Mouse (Mus musculus): ENCODE measurements around the gene Sacs.

The Sacs gene

GRCm38 (mm10) chr14:61160920-61161319 is 22.7 kb downstream of the Sacs start:
- no peak for DNase-seq (ENCODE audit: low read depth, low spot score)

GRCm38 (mm10) chr14:61161367-61162334 is 23.4 kb downstream of the Sacs start:
- DNase-seq (ENCODE audit: low read depth, low spot score), result no peak

DNA sequence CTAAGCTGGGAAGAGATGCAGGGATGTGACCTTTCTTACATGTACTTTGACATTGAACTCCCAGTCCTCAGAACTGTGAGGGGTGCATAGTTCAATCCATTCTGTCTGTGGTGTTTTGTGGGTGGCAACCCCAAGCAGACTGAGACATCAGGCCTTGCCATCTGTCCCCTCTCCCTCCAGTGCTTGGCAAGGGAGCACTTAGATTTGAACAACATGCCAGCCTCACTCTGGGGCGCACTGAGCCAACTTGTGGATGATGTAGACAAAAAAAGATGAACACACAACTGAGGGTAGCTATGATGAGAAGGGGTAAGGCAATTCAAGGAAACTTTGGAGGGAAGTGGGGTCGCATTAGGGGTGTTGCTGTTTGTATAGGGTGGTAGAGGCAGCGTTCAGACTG is 26.2 kb downstream of the Sacs start:
- DNase-seq (ENCODE audit: low read depth, low spot score), result no peak

GRCm38 (mm10) chr14:61165929-61166328 is 27.7 kb downstream of the Sacs start:
- DNase-seq (ENCODE audit: low read depth, low spot score), result no peak

GRCm38 (mm10) chr14:61171261-61171970 is 33.2 kb downstream of the Sacs start:
- no peak for DNase-seq (ENCODE audit: low read depth, low spot score)

DNA sequence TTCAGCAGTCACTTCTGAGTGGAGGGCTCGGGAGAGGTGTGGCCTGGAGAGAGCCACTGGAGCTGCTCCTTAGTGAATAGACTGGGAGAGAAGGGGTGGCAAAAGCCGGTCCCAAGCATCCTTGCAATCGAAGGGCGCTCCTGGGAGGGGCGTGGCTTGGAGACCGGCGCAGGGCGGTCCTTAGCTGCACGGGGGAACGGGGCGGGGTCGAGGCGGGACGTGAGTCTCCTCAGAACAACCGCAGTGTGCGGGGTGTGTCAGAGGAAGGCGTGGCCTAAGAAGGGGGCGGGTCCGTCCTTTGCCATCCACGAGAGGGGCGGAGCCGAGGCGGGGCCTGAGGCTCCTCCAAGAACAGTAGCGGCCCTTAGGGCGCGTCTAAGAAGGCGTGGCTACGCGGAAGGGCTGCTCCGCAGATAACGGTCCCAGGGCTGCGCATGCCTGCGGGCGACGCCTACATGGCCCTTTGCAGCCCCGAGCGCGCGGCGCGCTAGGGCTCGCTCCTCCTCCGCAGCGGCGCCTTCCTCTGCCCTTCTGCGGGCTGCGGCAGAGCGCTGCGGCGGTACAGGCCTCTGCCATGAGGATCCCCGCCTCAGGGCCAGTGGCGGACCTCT is 34.4 kb downstream of the Sacs start:
- peak; percentile 99 for DNase-seq (ENCODE audit: low read depth, low spot score)

DNA sequence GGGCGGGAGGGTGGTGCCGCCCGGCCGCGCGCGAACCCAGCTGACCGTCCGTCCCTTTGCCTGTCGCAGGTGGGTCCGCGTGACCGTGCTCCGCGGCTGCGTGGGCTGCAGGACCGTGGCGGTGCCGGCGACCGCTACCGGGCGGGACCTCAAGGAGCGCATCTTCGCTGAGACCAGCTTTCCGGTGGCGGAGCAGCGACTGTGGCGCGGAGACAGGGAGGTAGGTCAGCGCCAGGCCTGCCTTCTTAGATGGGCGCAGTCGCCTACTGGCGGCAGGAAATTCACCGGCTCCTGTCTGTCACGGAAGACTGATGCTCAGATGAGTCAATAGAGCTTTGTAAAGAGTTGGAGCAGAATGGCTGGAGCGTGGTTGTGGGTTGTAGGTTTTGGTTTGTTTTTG is 35.0 kb downstream of the Sacs start:
- peak; percentile 48 for DNase-seq (ENCODE audit: low read depth, low spot score)

- no peak for DNase-seq (ENCODE audit: low read depth, low spot score)
Measured at GRCm38 (mm10) chr14:61191904-61192303, 53.6 kb downstream of the Sacs start.

DNA sequence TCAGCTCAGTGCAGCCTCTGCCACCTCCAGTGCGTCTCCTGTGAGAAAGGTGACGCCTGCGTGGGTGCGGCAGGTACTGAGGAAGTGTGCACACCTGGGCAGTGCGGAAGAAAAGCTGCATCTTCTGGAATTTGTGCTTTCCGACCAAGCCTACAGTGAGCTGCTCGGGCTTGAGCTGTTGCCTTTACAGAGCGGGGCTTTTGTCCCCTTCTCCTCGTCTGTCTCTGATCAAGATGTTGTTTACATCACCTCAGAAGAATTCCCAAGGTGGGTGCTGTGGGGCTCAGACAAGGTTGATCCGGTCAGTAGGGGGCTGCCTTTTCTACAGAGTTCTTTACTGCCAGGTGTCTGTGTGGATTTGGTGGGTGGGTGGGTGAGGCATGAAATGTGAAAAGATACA is 54.1 kb downstream of the Sacs start:
- no peak for DNase-seq (ENCODE audit: low read depth, low spot score)

GRCm38 (mm10) chr14:61194416-61194815 is 56.2 kb downstream of the Sacs start:
- no peak for DNase-seq (ENCODE audit: low read depth, low spot score)

DNA sequence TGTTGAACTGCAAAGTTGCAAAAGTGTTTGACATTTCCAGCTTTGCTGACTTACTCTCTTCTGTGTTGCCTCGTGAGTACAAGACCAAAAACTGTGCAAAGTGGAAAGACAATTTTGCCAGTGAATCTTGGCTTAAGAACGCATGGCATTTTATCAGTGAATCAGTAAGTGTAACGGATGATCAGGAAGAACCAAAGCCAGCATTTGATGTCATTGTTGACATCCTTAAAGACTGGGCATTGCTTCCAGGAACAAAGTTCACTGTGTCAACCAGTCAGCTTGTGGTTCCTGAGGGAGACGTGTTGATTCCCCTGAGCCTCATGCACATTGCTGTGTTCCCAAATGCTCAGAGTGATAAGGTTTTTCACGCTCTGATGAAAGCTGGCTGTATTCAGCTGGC is 71.9 kb downstream of the Sacs start:
- DNase-seq (ENCODE audit: low read depth, low spot score), result no peak

DNA sequence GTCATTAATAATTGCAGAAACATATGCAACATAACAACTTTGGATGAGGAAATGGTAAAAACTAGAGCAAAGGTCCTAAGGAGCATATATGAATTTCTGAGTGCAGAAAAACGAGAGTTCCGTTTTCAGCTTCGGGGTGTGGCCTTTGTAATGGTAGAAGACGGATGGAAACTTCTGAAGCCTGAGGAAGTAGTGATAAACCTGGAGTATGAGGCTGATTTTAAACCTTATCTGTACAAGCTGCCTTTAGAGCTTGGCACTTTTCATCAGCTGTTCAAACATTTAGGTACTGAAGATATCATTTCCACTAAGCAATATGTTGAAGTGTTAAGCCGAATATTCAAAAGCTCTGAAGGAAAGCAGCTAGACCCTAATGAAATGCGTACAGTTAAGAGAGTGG is 73.5 kb downstream of the Sacs start:
- DNase-seq (ENCODE audit: low read depth, low spot score), result no peak

- DNase-seq (ENCODE audit: low read depth, low spot score), result no peak
Measured at GRCm38 (mm10) chr14:61221166-61221565, 82.9 kb downstream of the Sacs start.

- peak; percentile 28 for DNase-seq (ENCODE audit: low read depth, low spot score)
Measured at GRCm38 (mm10) chr14:61222506-61222905, 84.2 kb downstream of the Sacs start.

DNA sequence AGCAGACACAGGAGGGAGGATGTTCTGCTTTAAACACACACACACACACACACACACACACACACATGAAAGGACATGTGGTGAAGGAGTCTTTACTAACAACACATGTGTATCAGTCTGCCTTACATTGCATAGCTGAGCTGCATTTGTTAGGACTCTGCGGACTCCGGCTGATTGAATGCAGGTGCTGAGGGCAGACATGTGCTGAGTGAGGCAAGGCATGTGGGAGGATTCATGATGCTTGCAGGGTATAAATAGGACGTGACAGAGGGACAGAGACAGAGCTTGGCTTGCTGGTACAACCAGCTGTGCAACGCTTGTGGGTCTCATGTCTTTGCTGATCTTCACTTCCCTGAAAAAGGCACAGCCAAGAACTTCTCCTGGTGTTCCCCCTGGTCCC is 85.5 kb downstream of the Sacs start:
- peak; percentile 43 for DNase-seq (ENCODE audit: low read depth, low spot score)

GRCm38 (mm10) chr14:61224387-61225077 is 86.3 kb downstream of the Sacs start:
- no peak for DNase-seq (ENCODE audit: low read depth, low spot score)

DNA sequence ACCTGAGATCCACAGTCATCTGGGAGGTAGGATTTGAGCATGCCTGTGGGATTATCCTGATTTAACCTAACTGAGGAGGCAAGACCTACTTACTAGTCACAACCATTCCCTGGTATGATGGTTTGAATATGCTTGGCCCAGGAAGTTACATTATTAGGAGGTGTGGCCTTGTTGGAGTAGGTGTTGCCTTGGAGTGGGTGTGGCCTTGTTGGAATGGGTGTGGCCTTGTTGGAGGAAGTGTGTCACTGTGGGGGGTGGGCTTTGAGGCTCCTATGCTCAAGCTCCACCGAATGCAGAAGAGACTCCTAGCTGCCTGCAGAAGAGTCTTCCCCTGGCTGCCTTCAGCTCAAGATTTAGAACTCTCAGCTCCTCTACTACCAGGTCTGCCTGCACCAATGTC is 87.9 kb downstream of the Sacs start:
- DNase-seq (ENCODE audit: low read depth, low spot score), result no peak

DNA sequence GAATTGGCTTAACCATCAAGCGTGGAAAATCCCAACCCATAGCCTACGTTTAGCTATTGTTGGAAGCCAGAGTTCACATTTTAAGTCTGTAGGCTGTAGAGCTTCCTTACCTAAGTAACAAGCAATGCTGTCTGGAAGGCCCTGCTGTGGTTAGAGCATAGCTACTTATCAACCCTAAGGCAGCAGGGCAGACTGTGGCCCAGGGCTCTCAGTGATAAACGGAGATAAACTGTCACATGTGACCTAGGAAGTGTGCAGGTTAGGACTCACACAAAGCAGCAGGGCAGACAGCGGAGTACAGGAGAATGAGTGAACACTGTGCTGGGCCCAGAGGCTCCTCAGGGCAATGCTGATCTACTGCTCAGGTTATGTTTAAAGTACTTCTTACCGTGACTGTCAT is 91.5 kb downstream of the Sacs start:
- no peak for DNase-seq (ENCODE audit: low read depth, low spot score)

- no peak for DNase-seq (ENCODE audit: low read depth, low spot score)
Measured at GRCm38 (mm10) chr14:61230179-61230578, 91.9 kb downstream of the Sacs start.

GRCm38 (mm10) chr14:61232016-61232568 is 93.8 kb downstream of the Sacs start:
- no peak for DNase-seq (ENCODE audit: low read depth, low spot score)

- DNase-seq (ENCODE audit: low read depth, low spot score), result no peak
Measured at GRCm38 (mm10) chr14:61235846-61236474, 97.7 kb downstream of the Sacs start.
